Mouse (Mus musculus): ENCODE measurements around the gene Gm9780. TPM values are rescaled to one million over a fixed set of nuclear protein-coding genes. Genes with fewer than 3 reads are reported as not detected.

The Gm9780 gene
- total RNA-seq, 2 experiments from 2014 or later: 14.8 to 19.4 TPM

Other genes with a start within 250 kb of the Gm9780 start
- gene Anxa11, start 200.6 kb downstream of the Gm9780 start, total RNA-seq (2021): 10 to 100 TPM; 57.8 to 84.4 TPM
- gene Plac9a, start 139.6 kb downstream of the Gm9780 start, total RNA-seq (2021): 1 to 10 TPM; 1.3 to 1.4 TPM
- 1 to 10 TPM; 2.3 to 3.2 TPM for gene Tmem254a, start 115.0 kb downstream of the Gm9780 start, total RNA-seq (2021)
- gene Cphx1, start 104.4 kb downstream of the Gm9780 start, total RNA-seq (2021): not detected
- under 1 TPM in 1 of 2 experiments, not detected in 1; 0.13 TPM for gene Duxbl1, start 64.1 kb downstream of the Gm9780 start, total RNA-seq (2021)
- gene Tmem254c, start 24.6 kb upstream of the Gm9780 start, total RNA-seq (2021): 10 to 100 TPM; 15.9 to 25.4 TPM
- not detected for gene Cphx2, start 38.8 kb upstream of the Gm9780 start, total RNA-seq (2021)
- gene Cphx3, start 39.6 kb upstream of the Gm9780 start, total RNA-seq (2021): not detected
- gene Duxbl2, start 75.6 kb upstream of the Gm9780 start, total RNA-seq (2021): not detected
- gene Plac9b, start 139.8 kb upstream of the Gm9780 start, total RNA-seq (2021): 10 to 100 TPM; 38.6 to 56.2 TPM
- gene Tmem254b, start 164.3 kb upstream of the Gm9780 start, total RNA-seq (2021): 1 to 10 TPM; 6.2 to 9.6 TPM
- gene Duxbl3, start 215.3 kb upstream of the Gm9780 start, total RNA-seq (2021): under 1 TPM in 1 of 2 experiments, not detected in 1; 0.43 TPM

Measured in adrenal gland, postnatal 36 days (tissue).